36 mouse cellular contexts compared by ENCODE assay signal in the genomic region with DNA sequence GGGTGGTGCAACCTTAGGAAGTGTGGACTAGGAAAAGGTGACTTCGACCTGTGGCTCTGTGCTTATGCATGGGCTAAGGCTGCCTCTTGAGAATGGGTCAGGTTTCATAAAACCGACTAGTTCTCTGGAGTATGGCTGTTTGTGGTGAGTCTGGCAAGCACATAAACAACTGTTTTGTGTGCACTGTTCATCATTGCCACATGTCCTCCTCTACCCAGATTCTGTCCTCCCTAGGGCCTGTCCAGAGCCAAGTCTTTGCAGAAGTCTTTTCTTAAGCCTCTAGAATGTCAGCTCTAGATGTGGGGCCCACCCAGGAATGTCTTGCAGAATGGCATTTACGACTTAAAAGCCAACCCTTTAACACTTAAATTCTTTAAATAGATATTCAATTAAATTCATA. TPM values are rescaled to one million over a fixed set of nuclear protein-coding genes. Genes with fewer than 3 reads are reported as not detected.
"Had no signal": no experiment of that assay in that cellular context is flagged by ENCODE, and none has a peak within 500 bp of the region (broad histone marks: within the 10 kb centered on the region; RNA-seq: fewer than 3 reads in every experiment).

No protein-coding gene starts in this region.

- DNase-seq: gastrocnemius, adult 2 months; gastrocnemius, postnatal 10 days; gastrocnemius, postnatal 25 days; heart, adult 18-20 months; heart, postnatal 10 days; heart, postnatal 4 days; kidney, adult 11 months; kidney, adult 2 months; kidney, adult 9 months; kidney, postnatal 14 days; kidney, postnatal 36 days; layer of hippocampus, adult 9-11 months; layer of hippocampus, postnatal 36 days; liver had no signal

- H3K36me3 ChIP-seq: heart, embryonic 10.5 days; heart, embryonic 12.5 days; hindbrain, embryonic 10.5 days; hindbrain, embryonic 13.5 days; hindbrain, embryonic 15.5 days; kidney, embryonic 15.5 days; limb, embryonic 10.5 days; limb, embryonic 12.5 days; liver, embryonic 12.5 days had no signal

- H3K27me3 ChIP-seq: heart, embryonic 12.5 days; hindbrain, embryonic 13.5 days; hindbrain, embryonic 15.5 days; limb, embryonic 12.5 days had no signal

- H3K27ac ChIP-seq: gastrocnemius, adult 2 months; heart, embryonic 10.5 days; hindbrain, embryonic 10.5 days; hindbrain, embryonic 13.5 days; hindbrain, embryonic 15.5 days; hindbrain, postnatal 0 days; kidney, embryonic 15.5 days; kidney, postnatal 0 days; limb, embryonic 10.5 days; limb, embryonic 12.5 days; liver, embryonic 12.5 days; liver, embryonic 14.5 days had no signal

- ATAC-seq: hindbrain, postnatal 0 days; intestine, embryonic 16.5 days; liver, embryonic 12.5 days had no signal

- H3K4me2 ChIP-seq: heart, embryonic 12.5 days; hindbrain, embryonic 13.5 days; hindbrain, embryonic 15.5 days; kidney, embryonic 15.5 days; limb, embryonic 12.5 days; liver, embryonic 12.5 days had no signal

- H3K4me1 ChIP-seq: limb, embryonic 12.5 days; liver, embryonic 12.5 days had no signal

- H3K4me3 ChIP-seq: gastrocnemius, adult 2 months; heart, embryonic 10.5 days; heart, embryonic 12.5 days; hindbrain, embryonic 10.5 days; hindbrain, embryonic 13.5 days; hindbrain, embryonic 15.5 days; kidney, embryonic 15.5 days; limb, embryonic 10.5 days; limb, embryonic 12.5 days; liver, embryonic 12.5 days had no signal

- H3K9ac ChIP-seq: heart, embryonic 12.5 days; hindbrain, embryonic 13.5 days; hindbrain, embryonic 15.5 days; kidney, embryonic 15.5 days; limb, embryonic 12.5 days; liver, embryonic 12.5 days; liver, embryonic 14.5 days had no signal

- H3K9me3 ChIP-seq: heart, embryonic 10.5 days; heart, embryonic 12.5 days; hindbrain, embryonic 10.5 days; hindbrain, embryonic 13.5 days; hindbrain, embryonic 15.5 days; kidney, embryonic 15.5 days; limb, embryonic 10.5 days; limb, embryonic 12.5 days; liver, embryonic 12.5 days had no signal

RNA-seq across cellular contexts. Expression of gene Car1, which starts 49.7 kb away (rescaled TPM):
- total RNA-seq: heart, adult 18-20 months; heart, adult 8-10 months; heart, postnatal 10 days; heart, postnatal 25 days; heart, postnatal 4 days; hindbrain, postnatal 0 days; layer of hippocampus, adult 18-20 months; layer of hippocampus, adult 8-10 months; layer of hippocampus, postnatal 14 days; layer of hippocampus, postnatal 36 days; left cerebral cortex, adult 18-20 months; left cerebral cortex, postnatal 14 days had no signal
- polyA plus RNA-seq: heart, embryonic 16.5 days; hindbrain, embryonic 10.5 days; hindbrain, embryonic 13.5 days; hindbrain, embryonic 15.5 days; intestine, embryonic 14.5 days; limb, embryonic 10.5 days; limb, embryonic 12.5 days had no signal
